Mouse (Mus musculus) cerebellum, adult 9-11 months (tissue): ENCODE measurements at regions not wholly inside any gene's neighbourhood (a gene's known extent, or its start where the extent isn't known, plus 50 kb on each side); places are given as distances from the start of the nearest gene placed in this dataset.
A peak's percentile ranks its signal among the peaks of the same experiment; 100 is the strongest.

ENCODE experiments used
- DNase-seq: peaks from one replicate; pipeline ENCODE4 v3.0.0; 2022

- DNase-seq, result no peak
Measured at GRCm38 (mm10) chr2:21129621-21130020, 75.5 kb downstream of the Enkur start.

DNA sequence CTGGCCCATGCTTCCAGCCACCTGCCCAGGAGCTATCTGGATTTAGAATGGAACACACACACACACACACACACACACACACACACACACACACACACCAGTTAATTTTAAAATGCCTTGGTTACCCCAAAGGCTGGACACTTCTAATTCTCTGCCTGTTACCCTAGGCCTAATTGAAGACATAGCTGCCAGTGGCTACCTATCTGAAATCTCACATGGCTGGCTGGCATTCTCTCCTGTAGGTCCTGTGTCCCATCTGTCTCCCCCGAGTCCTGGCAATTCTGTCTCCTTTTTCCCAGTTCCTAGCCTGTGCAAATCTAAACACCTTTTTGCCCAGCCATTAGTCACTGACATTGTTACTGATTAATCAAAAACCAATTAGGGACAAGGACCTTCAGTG, 78.6 kb downstream of the Enkur start:
- DNase-seq, result peak; percentile 57

- DNase-seq, result no peak
Measured at GRCm38 (mm10) chr2:21122421-21122820, 82.7 kb downstream of the Enkur start.

GRCm38 (mm10) chr2:21121663-21122062, 83.5 kb downstream of the Enkur start:
- no peak for DNase-seq

GRCm38 (mm10) chr2:21116817-21117216, 88.3 kb downstream of the Enkur start:
- no peak for DNase-seq

- no peak for DNase-seq
Measured at GRCm38 (mm10) chr2:21111527-21111926, 93.6 kb downstream of the Enkur start.

DNA sequence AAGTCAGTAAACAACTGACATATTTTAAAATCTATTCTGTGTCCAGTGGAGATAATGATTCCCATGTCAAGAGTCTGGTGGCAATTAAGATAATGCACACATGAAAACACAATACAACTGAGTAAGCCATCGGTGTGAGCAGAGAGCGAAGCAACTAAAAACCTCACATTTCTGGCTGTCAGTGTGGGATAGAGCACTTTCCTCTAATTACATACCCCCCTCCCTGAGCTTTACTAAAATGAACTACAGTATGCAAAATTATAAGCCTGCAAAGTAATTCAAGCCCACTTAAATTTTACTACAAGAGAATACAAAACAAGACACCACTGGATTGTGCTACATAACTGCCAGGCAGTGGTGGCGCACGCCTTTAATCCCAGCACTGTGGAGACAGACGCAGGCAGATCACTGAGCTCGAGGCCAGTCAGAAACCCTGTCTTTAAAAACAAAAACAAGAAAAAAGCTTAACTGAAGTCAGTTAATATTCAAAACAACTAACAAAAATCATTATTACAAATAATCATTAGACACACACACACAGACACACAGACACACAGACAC, 104.8 kb downstream of the Enkur start:
- DNase-seq, result no peak

GRCm38 (mm10) chr2:21091058-21091971, 113.8 kb downstream of the Enkur start:
- DNase-seq, result peak; percentile 94

GRCm38 (mm10) chr2:21085517-21085916, 116.8 kb upstream of the Arhgap21 start:
- DNase-seq, result no peak

GRCm38 (mm10) chr2:21067292-21067850, 98.7 kb upstream of the Arhgap21 start:
- no peak for DNase-seq

DNA sequence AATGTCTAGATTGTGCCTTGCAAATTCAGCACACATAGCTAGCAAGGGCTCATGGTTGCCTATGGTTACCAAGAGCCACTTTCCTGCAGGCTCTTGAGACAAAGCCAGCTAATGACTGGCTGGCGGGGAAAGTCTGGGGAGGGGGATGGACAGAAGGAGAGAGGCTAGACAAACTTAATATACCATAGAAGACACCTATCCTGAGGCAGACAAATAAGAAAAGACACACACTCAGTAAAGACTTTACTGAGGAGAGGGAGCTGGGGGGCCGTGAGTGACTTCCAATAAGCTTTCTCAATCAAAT, 91.6 kb upstream of the Arhgap21 start:
- DNase-seq, result no peak

DNA sequence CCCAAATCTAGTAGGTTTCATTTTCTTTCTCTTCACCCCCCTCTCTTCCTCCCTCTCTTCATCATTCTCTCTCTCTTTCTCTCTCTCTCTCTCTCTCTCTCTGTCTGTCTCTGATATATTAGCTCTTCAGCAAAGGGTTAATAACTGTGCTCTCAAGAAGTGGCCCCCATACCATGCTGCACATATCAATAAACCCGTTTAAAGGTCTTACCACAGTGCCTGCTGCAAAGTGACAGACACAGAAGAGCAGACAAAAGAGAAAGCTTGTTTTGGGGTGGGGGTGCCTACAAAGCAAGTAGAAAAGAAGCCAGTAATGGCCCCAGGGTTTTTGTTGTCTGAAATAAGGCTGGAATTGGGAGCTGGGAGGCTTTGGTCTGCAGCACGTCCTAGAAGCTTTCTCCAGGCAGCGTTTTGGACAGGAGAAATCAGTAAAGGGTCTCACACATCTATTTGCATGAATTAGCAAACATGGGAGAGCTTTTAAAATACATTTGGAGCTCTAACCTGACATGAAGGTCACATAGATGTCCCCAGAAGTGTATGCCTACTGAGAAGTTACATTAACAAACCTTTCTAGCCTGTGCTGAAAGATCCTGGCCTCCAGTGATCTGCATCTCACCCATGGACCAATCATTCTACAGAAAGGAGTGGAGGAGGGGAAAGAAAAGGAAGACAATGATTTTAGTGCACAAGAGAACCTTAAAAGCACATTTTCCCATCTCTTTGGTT, 91.1 kb upstream of the Arhgap21 start:
- DNase-seq, result no peak

GRCm38 (mm10) chr2:21058940-21059339, 90.3 kb upstream of the Arhgap21 start:
- DNase-seq, result no peak

DNA sequence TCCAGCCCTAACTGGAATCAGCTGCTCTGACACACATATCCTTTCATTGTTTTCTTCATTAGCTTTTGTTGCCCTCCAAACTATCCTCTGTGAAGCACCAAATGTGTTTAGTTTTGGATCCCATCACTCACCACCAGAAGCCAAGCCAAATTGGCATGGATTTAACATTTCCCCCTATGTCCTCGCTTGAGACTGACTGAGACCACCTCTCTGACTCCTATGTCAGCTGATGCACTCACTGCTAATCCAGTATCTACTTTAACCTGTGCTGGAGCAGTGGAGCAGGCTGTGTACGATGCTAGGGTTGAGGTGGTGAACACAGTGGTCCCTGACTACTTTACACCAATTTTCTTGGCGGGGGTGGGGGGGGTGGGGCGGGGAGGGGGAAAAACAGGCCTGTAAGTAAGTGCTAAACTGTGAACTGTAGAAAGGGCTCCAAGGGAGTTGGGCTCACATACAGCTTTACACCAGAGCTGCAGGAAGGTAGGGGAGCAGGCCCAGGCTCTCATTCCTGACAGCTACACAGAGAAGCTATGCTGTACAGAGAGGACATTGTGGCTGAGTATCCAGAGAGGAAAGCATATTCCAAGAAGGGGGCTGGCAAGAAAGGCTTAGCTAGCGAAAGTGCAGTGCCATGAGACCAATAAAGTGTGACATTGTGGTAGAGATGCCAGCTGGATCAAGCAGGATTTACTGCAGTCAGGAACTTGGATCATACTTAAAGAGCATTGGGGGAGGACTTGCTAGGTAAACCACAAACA, 87.9 kb upstream of the Arhgap21 start:
- no peak for DNase-seq

DNA sequence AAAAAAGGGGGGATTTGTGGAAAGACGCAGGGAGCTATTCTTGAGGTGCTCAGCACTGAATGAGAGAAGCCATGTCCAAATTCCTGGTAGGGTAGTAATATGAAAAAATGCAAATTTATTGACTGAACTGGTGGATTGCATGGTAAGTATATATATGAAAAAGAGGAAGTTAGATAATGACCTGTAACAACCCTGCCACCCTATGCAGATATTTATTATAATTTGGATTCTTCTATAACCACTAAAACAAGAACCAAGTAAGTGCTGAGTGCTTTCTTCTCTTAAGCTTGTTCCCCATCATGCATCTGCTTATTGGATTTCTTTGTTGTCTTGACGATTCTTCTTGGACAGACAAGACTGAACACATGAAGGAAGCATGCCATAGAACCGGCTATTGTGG, 86.7 kb upstream of the Arhgap21 start:
- no peak for DNase-seq

GRCm38 (mm10) chr2:21054325-21055082, 85.8 kb upstream of the Arhgap21 start:
- DNase-seq, result no peak

DNA sequence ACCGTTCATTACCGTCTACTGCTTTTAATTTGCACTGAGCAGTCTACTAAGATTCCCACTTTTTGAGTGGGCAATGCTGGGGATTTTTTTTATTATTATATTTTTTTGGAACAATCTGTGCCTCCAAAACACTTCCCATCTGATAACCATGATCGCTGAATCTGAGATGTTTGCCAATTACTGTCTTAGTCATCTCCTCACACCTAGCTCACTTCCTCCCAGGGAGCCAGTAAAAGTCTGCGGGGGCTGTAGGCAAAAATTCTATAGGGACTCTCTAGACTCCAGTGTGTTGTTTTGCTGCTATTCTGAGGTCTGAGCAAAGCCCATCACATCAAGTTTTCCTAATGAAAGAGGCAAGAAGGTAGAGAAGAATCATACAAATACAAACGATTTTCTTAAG, 84.9 kb upstream of the Arhgap21 start:
- no peak for DNase-seq

GRCm38 (mm10) chr2:21048996-21049395, 80.3 kb upstream of the Arhgap21 start:
- no peak for DNase-seq

- no peak for DNase-seq
Measured at GRCm38 (mm10) chr2:21048226-21048625, 79.5 kb upstream of the Arhgap21 start.

DNA sequence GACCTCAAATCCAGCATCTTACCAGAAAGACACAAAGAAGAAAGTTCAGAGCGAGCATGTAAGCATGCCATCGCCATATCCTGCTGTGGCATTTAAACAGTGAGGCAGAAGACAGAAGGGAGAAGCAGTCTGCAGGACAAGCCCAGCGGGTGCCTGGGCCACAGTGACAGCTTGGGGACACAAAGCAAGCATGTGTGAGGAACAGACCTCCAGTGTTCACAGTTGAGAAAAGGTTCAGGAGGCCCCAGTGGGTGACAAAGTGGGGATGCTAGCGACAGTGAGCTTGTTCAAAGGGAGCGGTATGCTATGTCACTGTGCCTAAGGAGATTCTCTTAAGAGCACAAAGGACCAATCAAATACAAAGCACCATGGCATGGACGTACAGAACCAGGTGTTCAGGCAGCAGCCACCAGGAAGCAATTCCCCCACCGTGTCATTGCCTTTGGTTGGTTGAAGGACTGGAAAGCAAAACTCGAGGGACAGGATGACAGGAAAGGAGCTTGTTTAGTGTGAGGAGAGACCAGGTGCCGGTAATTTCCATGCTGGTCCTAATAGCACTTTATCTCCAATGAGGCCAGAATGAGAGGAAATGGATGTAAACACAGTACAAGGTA, 77.9 kb upstream of the Arhgap21 start:
- no peak for DNase-seq

DNA sequence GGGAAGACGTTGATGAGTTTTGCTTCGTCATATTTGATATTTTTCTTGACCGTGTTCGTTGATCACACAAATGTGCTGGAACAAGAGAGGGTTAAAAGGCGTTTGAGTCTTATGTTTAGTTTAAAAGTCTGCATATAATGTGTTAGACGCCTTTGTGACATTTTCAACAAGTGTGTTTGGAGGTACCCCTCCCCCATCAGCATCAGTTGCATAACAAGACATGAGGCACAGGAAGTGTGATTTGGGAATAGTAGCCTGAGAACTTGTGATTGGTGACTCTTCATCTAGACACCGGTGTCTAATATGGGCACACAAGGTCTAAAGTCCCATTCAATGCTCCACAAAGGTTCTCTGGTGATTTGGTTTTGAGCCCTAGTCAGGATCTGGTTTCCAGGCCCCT, 76.1 kb upstream of the Arhgap21 start:
- no peak for DNase-seq

DNA sequence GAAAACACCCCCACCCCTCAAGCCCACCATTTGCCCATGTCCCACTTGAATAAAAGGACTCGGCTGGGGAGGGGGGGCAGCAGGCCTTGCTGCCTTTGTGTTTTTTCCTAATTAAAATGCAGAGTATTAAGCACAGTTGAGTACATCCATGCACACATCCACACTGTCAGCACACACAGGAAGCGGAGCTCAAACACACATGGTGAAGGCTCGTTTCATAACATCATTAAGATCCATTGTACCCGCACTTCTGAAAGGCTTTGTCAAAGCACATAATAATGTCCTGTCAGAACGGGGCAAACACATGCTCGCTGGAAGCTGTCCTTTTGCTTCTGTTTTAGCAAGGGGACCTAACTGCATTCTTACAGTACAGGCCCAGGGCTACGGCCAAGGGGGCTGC, 75.3 kb upstream of the Arhgap21 start:
- DNase-seq, result no peak
